In genomic region chr3:132995904-132996267, GRCm38 (mm10) we compare ENCODE assay signal across 25 mouse cellular contexts. TPM values are rescaled to one million over a fixed set of nuclear protein-coding genes. Genes with fewer than 3 reads are reported as not detected.
"Had no signal": no experiment of that assay in that cellular context is flagged by ENCODE, and none has a peak within 500 bp of the region (broad histone marks: within the 10 kb centered on the region; RNA-seq: fewer than 3 reads in every experiment).

No protein-coding gene starts in this region.

- ATAC-seq: liver, embryonic 12.5 days; liver, postnatal 0 days; midbrain, embryonic 15.5 days; midbrain, embryonic 16.5 days had no signal

- H3K4me1 ChIP-seq: limb, embryonic 10.5 days; limb, embryonic 12.5 days; limb, embryonic 13.5 days; limb, embryonic 15.5 days; liver, embryonic 12.5 days; liver, embryonic 13.5 days; liver, embryonic 15.5 days; midbrain, embryonic 10.5 days; midbrain, embryonic 12.5 days; midbrain, embryonic 13.5 days; midbrain, embryonic 15.5 days; neural tube, embryonic 12.5 days had no signal

- H3K4me2 ChIP-seq: limb, embryonic 12.5 days; limb, embryonic 13.5 days; limb, embryonic 15.5 days; liver, embryonic 11.5 days; liver, embryonic 12.5 days; liver, embryonic 13.5 days; liver, embryonic 15.5 days; midbrain, embryonic 11.5 days; midbrain, embryonic 12.5 days; midbrain, embryonic 13.5 days; midbrain, embryonic 15.5 days; neural tube, embryonic 12.5 days had no signal

- H3K27me3 ChIP-seq: limb, embryonic 12.5 days; limb, embryonic 13.5 days; limb, embryonic 15.5 days; liver, embryonic 12.5 days; liver, embryonic 13.5 days; liver, embryonic 15.5 days; megakaryocyte, embryonic 14.5 days; midbrain, embryonic 12.5 days; midbrain, embryonic 13.5 days; midbrain, embryonic 15.5 days; neural tube, embryonic 12.5 days had no signal

- H3K4me3 ChIP-seq: left cerebral cortex, adult 2 months; limb, embryonic 10.5 days; limb, embryonic 12.5 days; limb, embryonic 13.5 days; limb, embryonic 15.5 days; liver, embryonic 12.5 days; liver, embryonic 13.5 days; liver, embryonic 15.5 days; megakaryocyte, embryonic 14.5 days; midbrain, embryonic 10.5 days; midbrain, embryonic 12.5 days; midbrain, embryonic 13.5 days; midbrain, embryonic 15.5 days; myocyte; neural tube, embryonic 12.5 days had no signal

- H3K27ac ChIP-seq: left cerebral cortex, adult 2 months; limb, embryonic 10.5 days; limb, embryonic 12.5 days; limb, embryonic 13.5 days; limb, embryonic 15.5 days; liver, embryonic 12.5 days; liver, embryonic 13.5 days; liver, embryonic 14.5 days; liver, embryonic 15.5 days; macrophage; midbrain, embryonic 10.5 days; midbrain, embryonic 12.5 days; midbrain, embryonic 13.5 days; midbrain, embryonic 15.5 days; neural tube, embryonic 12.5 days had no signal

- H3K9ac ChIP-seq: limb, embryonic 12.5 days; limb, embryonic 13.5 days; limb, embryonic 15.5 days; liver, embryonic 12.5 days; liver, embryonic 13.5 days; liver, embryonic 14.5 days; liver, embryonic 15.5 days; liver, postnatal 0 days; midbrain, embryonic 12.5 days; midbrain, embryonic 13.5 days; midbrain, embryonic 15.5 days; neural tube, embryonic 12.5 days had no signal

- DNase-seq: layer of hippocampus, postnatal 36 days; left cerebral cortex, postnatal 4 days; liver; liver, embryonic 13.5 days; liver, postnatal 0 days; lung, adult 2 months had no signal

- H3K9me3 ChIP-seq: limb, embryonic 10.5 days; limb, embryonic 12.5 days; limb, embryonic 13.5 days; limb, embryonic 15.5 days; liver, embryonic 12.5 days; liver, embryonic 13.5 days; liver, embryonic 15.5 days; megakaryocyte, embryonic 14.5 days; midbrain, embryonic 10.5 days; midbrain, embryonic 12.5 days; midbrain, embryonic 13.5 days; midbrain, embryonic 15.5 days; neural tube, embryonic 12.5 days had no signal

- H3K36me3 ChIP-seq: midbrain, embryonic 15.5 days had no signal

RNA-seq across cellular contexts. Expression of gene Npnt, which starts 45.8 kb away (rescaled TPM):
- polyA plus RNA-seq: macrophage had no signal
